Mouse (Mus musculus) neutrophil, adult 5-6 weeks (primary cell): ENCODE measurements around the gene Frmd8. TPM values are rescaled to one million over a fixed set of nuclear protein-coding genes. Genes with fewer than 3 reads are reported as not detected.

Source experiments
- ATAC-seq: fragments of 151-379, 151-347 bp; 2 replicates; pipeline ENCODE4 v1.8.0; 2017; ENCODE audit warnings: mild to moderate bottlenecking, moderate TSS enrichment; ENCODE audit not compliant: insufficient number of reproducible peaks, poor library complexity, low FRiP score, severe bottlenecking; ENCODE audit errors: extremely low read depth
- total RNA-seq: library from RNA; stranded (forward); fragments of 200-1000 nt; gene quantifications from 2 replicates; pipeline ENCODE4 v1.2.3, GENCODE M21; 2017

Gene Frmd8
- total RNA-seq, 1 experiment from 2014 or later = 32.9 TPM

DNA sequence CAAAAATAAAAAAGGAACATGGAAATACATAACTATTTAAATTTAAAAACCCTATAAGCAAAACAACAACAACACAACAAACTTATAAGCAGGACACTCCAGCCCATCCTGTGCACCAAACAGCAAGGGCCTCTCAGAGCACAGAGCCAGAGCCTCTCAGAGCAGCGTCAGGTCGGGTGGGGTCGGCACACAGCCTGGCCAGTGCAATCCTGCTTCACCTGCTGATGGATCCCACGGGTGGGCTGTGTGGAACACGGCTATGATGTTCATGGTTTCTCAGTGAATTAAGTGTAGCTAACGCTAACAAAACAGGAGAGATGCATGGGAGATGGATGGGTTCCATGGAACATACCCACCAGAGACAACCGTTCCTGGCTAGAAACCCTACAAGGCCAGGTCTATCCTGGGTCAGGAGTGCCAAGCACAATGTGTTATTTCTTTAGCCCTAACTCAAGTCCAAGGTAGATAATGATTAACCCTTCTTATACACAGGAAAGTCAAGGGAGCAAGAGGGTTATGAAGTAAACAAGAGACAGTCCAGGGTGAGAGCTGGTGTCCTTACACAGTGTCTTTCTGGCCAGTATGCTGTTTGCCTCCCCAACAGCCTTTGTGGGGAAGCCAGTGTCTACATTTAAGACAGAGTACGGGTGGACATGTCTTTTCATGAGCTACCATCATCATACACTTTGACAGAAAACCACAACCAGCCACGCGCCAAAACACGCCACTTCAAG lies 43.7 kb downstream of the Frmd8 start:
- no peak for ATAC-seq

DNA sequence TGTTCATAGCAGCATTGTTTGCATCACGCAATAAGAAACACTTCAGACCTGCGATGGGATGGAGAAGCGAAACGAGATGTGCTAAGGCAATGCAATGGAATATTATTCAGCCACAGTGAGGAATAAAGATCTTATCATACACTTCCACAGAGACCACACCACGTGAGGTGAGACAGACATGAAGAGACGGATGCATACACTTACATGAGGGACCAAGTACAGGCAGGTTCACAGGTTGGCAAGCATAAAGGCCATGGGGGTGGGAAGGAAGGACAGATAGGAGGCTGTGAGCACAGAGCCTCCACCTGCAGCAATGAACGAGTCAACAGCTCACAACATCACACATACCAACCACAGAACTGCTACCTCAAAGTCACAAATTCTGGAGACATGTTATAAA lies 44.3 kb downstream of the Frmd8 start:
- ATAC-seq = no peak

DNA sequence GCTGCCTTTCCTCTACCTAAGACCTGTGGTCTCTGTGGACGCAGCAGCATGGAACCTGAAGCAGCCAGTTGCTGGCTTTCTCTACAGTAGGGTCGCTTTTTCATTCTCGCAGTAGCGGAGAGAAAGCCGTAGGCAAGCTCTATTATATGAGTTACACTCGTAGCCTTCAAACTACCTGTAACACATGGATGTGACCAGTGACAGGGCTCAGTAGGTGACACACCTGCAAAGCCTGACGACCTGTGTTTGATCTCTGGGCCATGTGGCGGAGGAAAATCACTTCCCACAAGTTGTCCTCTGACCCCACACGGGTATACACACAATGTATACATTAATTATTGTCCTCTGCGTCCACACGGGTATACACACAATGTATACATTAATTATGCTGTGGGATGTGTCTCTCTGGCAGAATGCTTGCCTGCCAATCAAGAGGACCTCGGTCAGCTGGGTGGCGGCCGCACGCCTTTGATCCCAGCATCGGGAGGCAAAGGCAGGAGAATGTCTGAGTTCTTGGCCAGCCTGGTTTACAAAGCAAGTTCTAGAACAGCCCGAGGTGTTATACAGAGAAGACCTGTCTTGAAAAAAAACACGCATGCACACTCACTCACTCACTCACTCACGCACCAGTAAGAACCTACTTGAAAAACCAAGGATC lies 45.0 kb downstream of the Frmd8 start:
- ATAC-seq = no peak

DNA sequence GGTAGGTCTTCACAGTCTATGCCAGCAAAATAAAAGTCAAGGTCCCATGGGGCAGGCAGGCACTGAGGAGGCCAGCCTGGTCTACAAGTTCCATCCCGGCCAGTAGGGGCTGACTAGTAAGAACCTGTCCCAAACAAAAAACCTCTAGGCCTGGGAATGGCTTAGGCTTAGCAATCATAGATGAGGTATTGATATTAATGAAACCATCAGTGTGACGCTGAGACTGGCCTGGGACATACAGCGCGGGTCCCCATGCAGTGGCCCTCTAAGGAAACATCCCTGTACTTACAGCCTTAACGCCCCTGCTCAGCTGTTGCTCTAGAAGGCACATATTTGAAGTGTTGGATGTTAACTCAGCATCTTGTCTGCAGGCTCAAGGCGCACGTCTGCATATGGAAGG lies 46.2 kb downstream of the Frmd8 start:
- no peak for ATAC-seq

DNA sequence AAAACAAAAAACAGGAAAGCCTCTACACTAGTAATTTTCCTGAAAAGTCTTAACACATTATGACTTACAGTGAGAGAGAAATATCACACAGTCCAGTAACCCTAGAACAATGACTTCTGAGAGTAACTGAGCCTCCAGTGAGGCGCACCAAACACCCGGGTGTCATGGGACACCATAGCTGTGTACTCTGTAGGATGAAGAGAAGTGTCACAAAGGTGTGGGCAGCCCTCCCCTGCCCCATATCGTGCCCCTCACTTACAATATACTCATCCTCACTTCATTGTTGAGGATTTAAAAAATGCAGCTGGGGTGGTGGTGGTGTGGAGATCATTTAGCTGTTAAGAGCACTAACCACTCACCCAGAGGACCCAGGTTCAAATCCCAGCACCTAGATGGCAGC lies 46.9 kb downstream of the Frmd8 start:
- ATAC-seq = no peak

DNA sequence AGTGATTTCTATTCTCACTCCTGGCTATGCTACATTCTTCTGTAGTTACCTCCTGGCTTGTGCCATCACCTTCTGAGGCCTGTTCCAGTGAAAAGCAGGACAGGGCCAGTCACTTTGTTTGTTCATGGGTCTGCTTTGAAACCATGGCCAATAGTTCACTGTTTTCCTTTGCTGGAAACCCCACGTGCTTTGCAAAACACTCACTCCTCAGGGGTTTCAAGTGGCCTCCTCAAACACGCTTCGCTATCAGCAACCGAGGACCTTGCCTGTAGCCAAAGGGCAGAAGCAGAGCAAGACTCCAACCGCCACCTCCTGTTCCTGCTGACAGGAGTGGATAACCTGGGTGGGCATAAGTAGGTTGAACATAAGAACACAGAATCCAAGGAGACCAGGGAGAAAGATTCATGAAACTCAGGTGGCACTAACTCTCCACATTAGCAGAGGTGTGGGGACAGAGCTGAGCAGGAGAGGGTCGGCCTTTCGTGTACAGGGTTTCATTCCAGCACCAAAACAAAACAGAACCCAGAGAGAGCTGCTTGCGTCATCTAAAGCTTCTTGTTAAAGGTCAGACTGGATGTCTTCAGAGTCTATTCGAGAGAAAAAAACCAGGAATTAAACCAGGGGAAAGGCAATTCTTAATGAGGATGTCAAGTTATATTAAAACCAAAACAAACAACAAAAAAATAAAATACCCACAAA lies 47.5 kb downstream of the Frmd8 start:
- no peak for ATAC-seq

DNA sequence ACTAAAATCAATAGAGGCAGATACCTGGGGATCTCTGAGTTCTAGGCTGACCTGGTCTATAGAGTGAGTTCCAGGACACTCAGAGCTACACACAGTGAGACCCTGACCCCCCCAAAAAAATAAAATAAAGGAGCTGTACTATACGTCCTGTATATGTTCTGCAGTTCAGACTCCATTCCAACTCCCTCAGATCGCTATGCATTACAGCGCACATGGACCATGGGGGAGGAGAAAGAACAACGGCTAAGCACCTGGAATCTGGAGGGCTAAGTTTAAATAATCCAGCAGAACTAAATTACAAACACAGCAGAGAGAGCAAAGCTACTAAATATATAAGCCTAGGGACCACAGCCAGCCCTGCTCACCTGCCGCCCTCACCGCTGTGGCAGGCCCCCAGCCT lies 48.0 kb downstream of the Frmd8 start:
- no peak for ATAC-seq

DNA sequence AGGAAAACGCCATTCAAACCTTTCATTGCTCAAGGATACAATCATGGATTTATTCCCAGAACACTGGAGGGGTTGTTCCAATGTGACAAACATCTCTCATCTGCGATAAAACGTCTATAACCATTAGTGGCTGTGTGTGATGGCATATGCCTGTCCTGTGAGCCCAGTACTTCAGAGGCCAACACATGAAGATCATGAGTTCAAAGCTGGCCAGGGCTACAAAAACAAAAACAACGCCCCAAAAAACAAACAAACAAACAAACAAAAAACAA lies 48.4 kb downstream of the Frmd8 start:
- ATAC-seq = no peak

DNA sequence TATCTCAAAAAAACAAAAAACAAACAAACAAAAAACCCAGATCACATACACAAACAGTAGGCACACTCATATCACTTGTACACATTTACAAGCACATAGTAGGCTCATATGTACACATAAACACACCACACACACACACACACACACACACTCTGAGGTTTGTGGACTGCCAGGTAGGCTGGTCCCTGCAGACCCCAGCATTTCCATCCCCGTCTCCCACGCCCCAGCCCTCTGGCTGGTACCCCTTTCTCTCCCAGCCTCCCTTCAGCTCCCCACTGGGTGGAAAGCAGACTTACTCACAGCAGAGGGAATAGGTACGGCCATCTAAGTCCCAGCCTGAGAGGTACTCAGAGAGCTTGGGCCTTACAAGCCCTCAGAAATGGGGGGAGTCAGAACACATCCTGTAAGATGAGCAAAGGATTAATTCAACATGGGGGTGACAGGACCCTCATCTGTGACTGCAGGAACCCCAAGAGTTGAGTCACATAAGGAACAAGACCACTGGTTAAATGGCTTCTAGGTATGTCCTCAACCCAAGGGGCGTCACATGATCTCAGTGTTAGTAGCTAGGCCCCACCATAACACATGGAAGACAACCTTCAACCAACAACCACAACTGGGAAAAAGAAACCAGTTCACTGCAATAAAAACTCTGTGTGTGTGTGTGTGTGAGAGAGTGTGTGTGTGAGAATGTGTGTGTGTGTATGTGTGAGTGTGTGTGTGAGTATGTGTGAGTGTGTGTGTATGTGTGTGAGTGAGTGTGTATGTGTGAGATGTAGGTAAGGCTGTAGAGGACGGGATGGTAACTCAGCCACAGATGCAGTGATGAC lies 49.0 kb downstream of the Frmd8 start:
- no peak for ATAC-seq

DNA sequence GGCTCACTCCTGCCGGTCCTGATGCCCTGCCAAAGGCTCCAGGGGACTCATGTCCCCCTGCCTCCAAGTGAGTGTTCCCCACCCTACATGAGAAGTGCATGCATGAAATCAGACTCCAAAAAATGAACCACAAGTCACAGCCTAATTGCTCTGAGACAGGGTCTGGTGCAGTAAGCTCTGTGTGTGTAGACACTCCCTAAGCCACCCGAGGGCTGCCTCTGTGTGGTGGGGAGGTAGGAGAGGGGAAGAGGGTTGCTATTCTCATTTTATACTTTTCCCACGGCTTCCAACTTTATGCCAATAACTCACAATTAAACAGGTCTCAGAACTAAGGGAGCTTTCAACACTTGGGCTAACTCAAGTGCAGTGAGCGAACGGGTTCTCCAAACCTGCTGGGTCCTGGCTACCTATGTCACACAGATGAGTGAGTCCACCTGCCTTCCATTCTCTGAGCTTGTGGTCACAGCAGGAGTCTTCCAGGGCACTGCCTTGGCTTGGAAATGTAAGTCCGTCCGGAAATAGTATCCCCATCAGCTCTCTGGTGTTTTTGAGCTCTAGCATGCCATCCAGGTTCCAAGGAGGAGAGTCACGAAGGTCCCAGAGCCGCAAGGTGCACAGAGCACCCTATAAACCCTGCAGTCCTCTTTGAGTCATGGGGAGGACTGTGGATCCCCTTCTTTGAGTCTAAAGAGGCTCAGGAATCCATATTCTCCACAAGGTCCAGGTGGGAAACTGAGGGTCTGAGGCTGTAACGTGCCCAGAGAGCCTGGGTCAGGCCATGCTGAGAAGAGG lies 50.1 kb downstream of the Frmd8 start:
- no peak for ATAC-seq

DNA sequence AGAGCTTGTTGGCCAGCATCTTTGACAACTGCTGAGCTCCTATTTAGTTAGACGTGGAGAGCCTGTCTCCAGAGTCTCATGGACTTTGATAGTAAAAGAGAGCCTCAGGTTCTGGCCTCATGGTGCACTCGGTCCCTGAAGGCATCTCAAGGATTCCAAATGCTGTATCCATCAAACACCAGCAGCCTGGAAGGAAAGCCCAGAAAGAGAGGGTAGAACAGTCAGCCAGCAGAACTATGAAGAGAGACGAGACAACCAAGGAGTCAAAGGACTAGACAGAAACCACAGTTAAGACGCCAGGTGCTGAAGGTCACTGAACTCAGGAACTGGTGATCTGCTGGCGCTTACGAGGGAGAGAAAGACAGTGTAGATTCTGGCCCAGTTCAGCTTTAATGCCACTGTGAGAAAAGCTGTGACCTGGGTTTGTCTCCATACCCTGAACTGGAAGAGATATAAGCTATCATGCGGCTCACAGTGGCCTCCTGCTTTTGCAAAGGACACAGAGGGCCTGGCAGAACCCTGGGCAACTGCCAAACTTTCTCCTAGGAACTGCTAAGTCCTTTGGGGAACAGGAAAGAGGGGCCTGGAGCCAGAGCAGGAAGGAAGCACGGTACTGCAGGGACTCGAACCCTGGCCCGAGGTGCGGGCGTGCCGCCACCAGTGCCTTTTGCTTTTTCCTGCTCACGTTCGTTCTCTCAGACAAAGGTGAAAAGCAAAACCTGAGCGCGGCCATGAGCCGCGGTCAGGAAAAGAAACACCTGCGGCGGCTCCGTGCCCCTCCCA lies 50.8 kb downstream of the Frmd8 start:
- no peak for ATAC-seq

DNA sequence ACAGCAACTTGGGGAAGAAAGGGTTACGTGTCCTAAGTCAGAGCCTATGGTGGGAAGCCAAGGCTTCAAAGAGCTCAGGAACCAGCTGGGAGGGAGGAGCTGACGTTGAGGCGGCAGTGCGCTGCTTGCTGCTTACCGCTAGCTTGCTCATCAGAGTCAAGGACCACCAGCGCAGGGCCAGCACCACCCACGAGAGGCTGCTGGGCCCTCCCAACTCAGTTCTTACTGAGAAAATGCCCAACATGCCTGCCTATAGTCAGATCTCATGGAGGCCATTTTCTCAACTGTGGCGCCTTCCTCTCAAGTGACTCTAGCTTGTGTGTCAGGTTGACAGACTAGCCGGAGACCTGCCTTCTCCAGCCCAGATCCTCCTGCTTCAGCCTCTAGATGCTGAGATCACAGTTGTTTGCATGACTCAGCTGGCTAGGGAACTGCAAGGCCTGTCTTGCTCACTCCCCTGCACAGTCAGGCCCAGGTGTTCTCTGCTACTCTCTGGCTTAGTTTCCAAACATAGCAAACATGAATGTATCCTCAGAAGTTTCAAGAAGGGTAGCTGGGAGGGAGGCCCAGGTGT lies 51.7 kb downstream of the Frmd8 start:
- 0 out of 2 replicates have a peak, but pooled peaks have one; percentile 10 for ATAC-seq

DNA sequence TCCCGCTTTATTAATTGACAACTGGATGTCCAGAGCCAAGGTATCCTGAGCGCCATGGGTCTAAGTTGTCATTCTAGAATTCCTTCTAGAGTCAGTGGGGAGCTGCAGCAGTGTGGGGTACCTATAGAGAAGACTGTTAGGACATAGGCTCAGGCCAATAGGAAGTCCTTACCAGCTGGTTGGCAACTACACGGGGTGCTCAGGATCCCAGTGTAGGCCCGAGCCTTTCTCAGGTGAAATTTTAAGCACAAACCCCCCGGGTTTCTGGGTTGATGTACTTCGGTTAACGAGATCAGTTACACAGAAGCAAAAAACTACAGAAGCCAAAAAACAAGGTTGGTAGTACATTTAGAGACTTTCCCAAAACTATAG lies 52.3 kb downstream of the Frmd8 start:
- no peak for ATAC-seq

DNA sequence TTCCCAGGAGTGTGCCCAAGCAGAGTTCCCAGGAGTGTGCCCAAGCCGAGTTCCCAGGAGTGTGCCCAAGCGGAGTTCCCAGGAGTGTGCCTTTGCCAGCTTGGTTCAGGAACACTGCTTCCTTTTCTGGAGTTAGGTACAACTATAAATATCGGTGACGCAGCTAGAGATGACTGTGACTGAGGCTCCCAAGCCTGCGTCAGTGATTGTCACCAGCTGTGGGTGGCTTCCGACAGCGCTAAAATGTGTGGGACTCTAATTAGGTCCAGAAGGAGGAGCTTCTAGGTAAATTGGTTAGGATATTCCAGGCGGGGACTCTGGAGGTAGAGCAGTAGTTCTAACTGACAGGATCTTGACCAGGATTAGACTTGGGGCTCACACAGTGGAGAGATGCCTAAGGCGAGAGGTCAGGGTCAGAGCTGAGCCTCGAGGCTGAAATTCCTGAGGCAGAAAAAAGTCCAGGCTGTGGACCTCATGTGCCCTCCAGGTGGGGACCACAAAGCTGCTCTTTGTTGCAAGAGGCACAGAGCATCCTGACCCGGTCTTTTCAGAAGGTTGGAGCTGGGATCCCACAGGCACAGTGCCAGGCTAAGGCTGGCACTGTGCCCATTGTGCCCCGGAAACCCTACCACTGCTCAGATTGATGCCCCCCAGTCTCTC lies 52.8 kb downstream of the Frmd8 start:
- ATAC-seq = no peak

DNA sequence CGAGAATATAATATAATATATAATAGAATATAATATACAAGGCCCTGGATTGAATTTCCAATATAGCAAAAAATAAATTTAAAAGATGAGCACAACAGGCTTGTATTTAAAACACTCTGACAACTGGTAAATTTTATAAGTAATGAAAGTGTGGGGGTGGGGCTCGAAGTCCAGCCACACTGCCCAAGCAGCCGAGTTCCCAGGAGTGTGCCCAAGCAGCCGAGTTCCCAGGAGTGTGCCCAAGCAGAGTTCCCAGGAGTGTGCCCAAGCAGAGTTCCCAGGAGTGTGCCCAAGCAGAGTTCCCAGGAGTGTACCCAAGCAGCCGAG lies 53.3 kb downstream of the Frmd8 start:
- no peak for ATAC-seq

DNA sequence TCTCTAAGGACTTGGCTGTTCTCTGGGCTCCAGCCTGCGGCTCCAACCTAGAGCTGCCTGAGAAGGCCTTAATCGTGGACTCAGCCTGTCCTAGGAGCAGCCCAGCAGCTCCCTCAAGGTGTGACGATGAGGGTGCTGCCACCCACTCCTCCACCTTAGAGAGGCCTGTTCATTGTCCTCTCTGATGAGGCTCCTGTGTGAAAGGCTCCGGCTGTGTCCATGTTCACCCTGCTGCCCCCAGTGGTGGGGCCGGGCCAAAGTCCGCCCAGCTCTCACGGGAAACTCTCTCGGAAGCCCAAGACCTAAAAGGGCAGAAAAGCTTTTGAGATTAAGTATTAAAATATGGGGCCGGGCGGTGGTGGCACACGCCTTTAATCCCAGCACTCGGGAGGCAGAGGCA lies 55.5 kb downstream of the Frmd8 start:
- no peak for ATAC-seq

DNA sequence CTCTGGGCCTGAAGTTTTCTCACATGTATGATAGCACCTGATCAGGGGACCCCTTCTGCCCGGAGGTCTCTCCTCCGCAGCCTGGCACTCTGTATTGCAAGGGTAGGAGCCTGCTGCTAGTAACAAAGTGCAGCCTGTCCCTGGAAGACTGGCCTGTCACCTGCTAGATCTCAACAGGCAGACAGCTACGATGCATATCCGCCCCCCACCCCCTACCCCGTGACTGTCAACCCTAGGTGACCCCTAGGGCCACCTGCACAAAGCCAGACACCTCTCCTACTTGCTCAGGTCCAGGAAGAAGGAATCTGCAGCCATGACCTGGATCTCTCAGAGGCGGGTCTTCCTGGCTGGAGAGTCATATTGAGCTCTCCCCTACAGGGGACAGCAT lies 56.5 kb downstream of the Frmd8 start:
- no peak for ATAC-seq
